Mouse (Mus musculus): ENCODE data around the gene Akr1c13. TPM values are rescaled to one million over a fixed set of nuclear protein-coding genes. Genes with fewer than 3 reads are reported as not detected.
"Not testable (repeated sequence)": the region's sequence is repeated elsewhere in the genome, so short reads cannot be mapped to it uniquely, and the experiment has no call there.

Akr1c13 gene
- polyA plus RNA-seq, 1 experiment: 6.0 TPM

- TF ChIP-seq POLR2A (IDR thresholded peaks at IDR 0.05; ENCODE audit: control insufficient read depth, extremely low read depth, insufficient read depth, low read length, poor library complexity) (no peak), CTCF (IDR thresholded peaks at IDR 0.05; ENCODE audit: borderline replicate concordance, control insufficient read depth, extremely low read depth, insufficient read depth, low read length, poor library complexity) (no peak)
- Histone ChIP-seq H3K27ac (ENCODE audit: control insufficient read depth, insufficient read depth, low read length) (no peak overlapping the region), H3K36me3 (ENCODE audit: control insufficient read depth, insufficient read depth, low read length) (no peaks in the 10 kb centered on the region), H3K4me1 (replicated peaks; ENCODE audit: control insufficient read depth, insufficient read depth, low read length) (no peaks in the 10 kb centered on the region), H3K27me3 (ENCODE audit: control insufficient read depth, insufficient read depth, low read length) (no peaks in the 10 kb centered on the region), H3K4me3 (ENCODE audit: control insufficient read depth, insufficient read depth, low read length) (no peak overlapping the region)
- 62% methylated on average over 2 of the region's 2 CpGs for WGBS
- no peak for DNase-seq
Measured at GRCm38 (mm10) chr13:4172978-4173377, 18.0 kb upstream of the Akr1c13 start.

DNA sequence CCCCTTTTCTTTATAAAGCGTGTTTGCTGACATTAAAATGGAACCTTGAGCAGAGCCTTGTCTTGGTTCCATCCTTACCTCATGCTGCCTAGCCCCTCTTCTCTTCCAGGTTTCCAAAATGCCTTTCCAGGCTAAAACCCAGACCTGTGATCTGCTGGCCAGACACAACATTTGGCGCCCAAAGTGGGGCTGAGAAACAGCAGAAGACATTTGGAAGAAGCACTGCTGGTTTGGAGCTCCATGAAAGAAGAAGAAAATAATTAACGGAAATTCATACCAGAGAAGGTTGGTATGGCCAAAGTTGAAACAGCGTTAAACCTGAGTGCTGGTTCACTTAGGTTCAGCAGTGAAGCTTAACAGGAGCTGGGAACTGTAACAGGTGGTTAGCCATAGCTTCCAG lies 9.6 kb upstream of the Akr1c13 start:
- not testable (repeated sequence) for H3K27ac ChIP-seq (ENCODE audit: control insufficient read depth, insufficient read depth, low read length); DNase-seq; H3K4me1 ChIP-seq (replicated peaks; ENCODE audit: control insufficient read depth, insufficient read depth, low read length); H3K4me3 ChIP-seq (ENCODE audit: control insufficient read depth, insufficient read depth, low read length); H3K36me3 ChIP-seq (ENCODE audit: control insufficient read depth, insufficient read depth, low read length); H3K27me3 ChIP-seq (ENCODE audit: control insufficient read depth, insufficient read depth, low read length)
- WGBS: 98% methylated on average over 4 of the region's 4 CpGs

GRCm38 (mm10) chr13:4183116-4183515 lies 7.8 kb upstream of the Akr1c13 start:
- Histone ChIP-seq H3K36me3 (ENCODE audit: control insufficient read depth, insufficient read depth, low read length) (no peaks in the 10 kb centered on the region), H3K4me3 (ENCODE audit: control insufficient read depth, insufficient read depth, low read length) (no peak overlapping the region), H3K4me1 (replicated peaks; ENCODE audit: control insufficient read depth, insufficient read depth, low read length) (no peaks in the 10 kb centered on the region), H3K27me3 (ENCODE audit: control insufficient read depth, insufficient read depth, low read length) (no peaks in the 10 kb centered on the region), H3K27ac (ENCODE audit: control insufficient read depth, insufficient read depth, low read length) (no peak overlapping the region)
- TF ChIP-seq POLR2A (IDR thresholded peaks at IDR 0.05; ENCODE audit: control insufficient read depth, extremely low read depth, insufficient read depth, low read length, poor library complexity): no peak
- no peak for TF ChIP-seq CTCF (IDR thresholded peaks at IDR 0.05; ENCODE audit: borderline replicate concordance, control insufficient read depth, extremely low read depth, insufficient read depth, low read length, poor library complexity)
- DNase-seq: no peak
- 89% methylated on average over 9 of the region's 9 CpGs for WGBS

GRCm38 (mm10) chr13:4186641-4187411 lies 4.1 kb upstream of the Akr1c13 start:
- H3K27me3 ChIP-seq (ENCODE audit: control insufficient read depth, insufficient read depth, low read length); DNase-seq; H3K27ac ChIP-seq (ENCODE audit: control insufficient read depth, insufficient read depth, low read length); H3K36me3 ChIP-seq (ENCODE audit: control insufficient read depth, insufficient read depth, low read length); H3K4me1 ChIP-seq (replicated peaks; ENCODE audit: control insufficient read depth, insufficient read depth, low read length); H3K4me3 ChIP-seq (ENCODE audit: control insufficient read depth, insufficient read depth, low read length): not testable (repeated sequence)
- WGBS: 87% methylated on average over 7 of the region's 7 CpGs

- 82% methylated on average over 2 of the region's 2 CpGs for WGBS
- Histone ChIP-seq H3K4me3 (ENCODE audit: control insufficient read depth, insufficient read depth, low read length) (no peak overlapping the region), H3K4me1 (replicated peaks; ENCODE audit: control insufficient read depth, insufficient read depth, low read length) (no peaks in the 10 kb centered on the region), H3K27me3 (ENCODE audit: control insufficient read depth, insufficient read depth, low read length) (no peaks in the 10 kb centered on the region), H3K27ac (ENCODE audit: control insufficient read depth, insufficient read depth, low read length) (no peak overlapping the region), H3K36me3 (ENCODE audit: control insufficient read depth, insufficient read depth, low read length) (no peaks in the 10 kb centered on the region)
- TF ChIP-seq POLR2A (IDR thresholded peaks at IDR 0.05; ENCODE audit: control insufficient read depth, extremely low read depth, insufficient read depth, low read length, poor library complexity) (no peak), CTCF (IDR thresholded peaks at IDR 0.05; ENCODE audit: borderline replicate concordance, control insufficient read depth, extremely low read depth, insufficient read depth, low read length, poor library complexity) (no peak)
- no peak for DNase-seq
Measured at GRCm38 (mm10) chr13:4188174-4188573, 2.8 kb upstream of the Akr1c13 start.

DNA sequence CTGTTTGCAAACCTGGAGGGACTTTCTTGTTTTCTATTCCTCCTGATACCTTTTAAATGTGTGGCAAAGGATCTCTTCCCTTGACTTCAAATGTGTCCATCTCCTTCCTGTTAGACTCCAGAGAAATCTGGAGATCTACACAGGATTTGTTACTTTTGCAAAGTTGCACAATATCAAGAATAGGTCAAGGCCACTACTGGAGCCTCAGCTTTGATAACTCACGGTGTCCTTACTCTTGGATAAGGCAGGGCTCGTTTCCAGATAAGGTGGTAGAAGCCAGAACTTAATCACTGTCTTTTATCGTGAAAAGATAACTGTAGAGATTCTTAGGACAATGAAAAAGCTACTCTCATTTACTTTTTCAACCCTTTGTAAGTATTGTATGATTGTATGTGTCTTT lies 1.6 kb downstream of the Akr1c13 start:
- DNase-seq: no peak
- Histone ChIP-seq H3K27me3 (ENCODE audit: control insufficient read depth, insufficient read depth, low read length) (no peaks in the 10 kb centered on the region), H3K36me3 (ENCODE audit: control insufficient read depth, insufficient read depth, low read length) (no peaks in the 10 kb centered on the region), H3K27ac (ENCODE audit: control insufficient read depth, insufficient read depth, low read length) (no peak overlapping the region), H3K4me1 (replicated peaks; ENCODE audit: control insufficient read depth, insufficient read depth, low read length) (no peaks in the 10 kb centered on the region), H3K4me3 (ENCODE audit: control insufficient read depth, insufficient read depth, low read length) (no peak overlapping the region)
- 94% methylated on average over 3 of the region's 3 CpGs for WGBS
- TF ChIP-seq CTCF (IDR thresholded peaks at IDR 0.05; ENCODE audit: borderline replicate concordance, control insufficient read depth, extremely low read depth, insufficient read depth, low read length, poor library complexity) (no peak), POLR2A (IDR thresholded peaks at IDR 0.05; ENCODE audit: control insufficient read depth, extremely low read depth, insufficient read depth, low read length, poor library complexity) (no peak)

- H3K36me3 ChIP-seq (ENCODE audit: control insufficient read depth, insufficient read depth, low read length): no peaks in the 10 kb centered on the region
- H3K27me3 ChIP-seq (ENCODE audit: control insufficient read depth, insufficient read depth, low read length): no peaks in the 10 kb centered on the region
- H3K27ac ChIP-seq (ENCODE audit: control insufficient read depth, insufficient read depth, low read length): no peak overlapping the region
- no peak for DNase-seq
- WGBS: 16% methylated on average over 1 of the region's 1 CpGs
- no peak overlapping the region for H3K4me3 ChIP-seq (ENCODE audit: control insufficient read depth, insufficient read depth, low read length)
- TF ChIP-seq POLR2A (IDR thresholded peaks at IDR 0.05; ENCODE audit: control insufficient read depth, extremely low read depth, insufficient read depth, low read length, poor library complexity) (no peak), CTCF (IDR thresholded peaks at IDR 0.05; ENCODE audit: borderline replicate concordance, control insufficient read depth, extremely low read depth, insufficient read depth, low read length, poor library complexity) (no peak)
- no peaks in the 10 kb centered on the region for H3K4me1 ChIP-seq (replicated peaks; ENCODE audit: control insufficient read depth, insufficient read depth, low read length)
Measured at GRCm38 (mm10) chr13:4206147-4206903, 15.4 kb downstream of the Akr1c13 start.

Data from thymus, adult 2 months (tissue).